Mouse (Mus musculus) embryonic facial prominence, embryonic 11.5 days (tissue): ENCODE measurements at regions not wholly inside any gene's neighbourhood (a gene's known extent, or its start where the extent isn't known, plus 50 kb on each side); places are given as distances from the start of the nearest gene placed in this dataset.
A peak's percentile ranks its signal among the peaks of the same experiment; 100 is the strongest.

ENCODE experiments used
- ATAC-seq: fragments of 200-750 bp; cut with Nextera tagmentation; replicated peaks from 2 replicates; pipeline ENCODE4 v1.8.0; 2017; ENCODE audit warnings: low read depth; ENCODE audit not compliant: insufficient number of reproducible peaks, low FRiP score, low TSS enrichment
- DNase-seq: peaks from one replicate; pipeline ENCODE4 v3.0.0-alpha.2; 2015; ENCODE audit warnings: low spot score
- H3K27ac ChIP-seq: fragments of 300-500 bp; sonication (generic); replicated peaks from 2 replicates; pipeline ENCODE4 v1.5.1; 2014; ENCODE audit warnings: mild to moderate bottlenecking, low read depth, low read length, control low read depth
- H3K27me3 ChIP-seq: fragments of 300-500 bp; sonication (generic); 2 replicates; pipeline ENCODE4 v1.6.1; 2014; ENCODE audit warnings: mild to moderate bottlenecking, low read length, moderate library complexity, mixed read lengths; ENCODE audit not compliant: control insufficient read depth, insufficient read depth
- H3K36me3 ChIP-seq: fragments of 300-500 bp; sonication (generic); replicated peaks from 2 replicates; pipeline ENCODE4 v1.6.1; 2014; ENCODE audit warnings: low read depth, mild to moderate bottlenecking, low read length, moderate library complexity, mixed read lengths; ENCODE audit not compliant: control insufficient read depth, insufficient read depth
- H3K4me1 ChIP-seq: fragments of 300-500 bp; sonication (generic); 2 replicates; pipeline ENCODE4 v1.6.1; 2014; ENCODE audit warnings: low read length, mixed read lengths; ENCODE audit not compliant: control insufficient read depth, insufficient read depth
- H3K4me2 ChIP-seq: fragments of 300-500 bp; sonication (generic); 2 replicates; pipeline ENCODE4 v1.6.1; 2014; ENCODE audit warnings: low read depth, mild to moderate bottlenecking, control low read depth, low read length, moderate library complexity
- H3K4me3 ChIP-seq: fragments of 300-500 bp; sonication (generic); 2 replicates; pipeline ENCODE4 v1.5.1; 2014; ENCODE audit warnings: low read depth, low read length, control low read depth
- H3K9ac ChIP-seq: fragments of 300-500 bp; sonication (generic); replicated peaks from 2 replicates; pipeline ENCODE4 v1.6.1; 2014; ENCODE audit warnings: mild to moderate bottlenecking, control low read depth, low read length
- H3K9me3 ChIP-seq: fragments of 300-500 bp; sonication (generic); replicated peaks from 2 replicates; pipeline ENCODE4 v1.6.1; 2016; ENCODE audit warnings: mild to moderate bottlenecking, low read length, inconsistent platforms, mixed read lengths; ENCODE audit not compliant: control insufficient read depth
- WGBS: fragments of 180-500 bp; shearing (Covaris S2); extraction: QIAGEN DNeasy Blood & Tissue Kit; methylation state at CpG from one replicate; pipeline ENCODE4 v1.1.7; 2014; 5-methylcytosine and 5-hydroxymethylcytosine counted together

GRCm38 (mm10) chr2:92830134-92830533 is 84.8 kb upstream of the Syt13 start:
- no peaks in the 10 kb centered on the region for H3K36me3 ChIP-seq
- no peak overlapping the region for H3K4me3 ChIP-seq
- no peaks in the 10 kb centered on the region for H3K9me3 ChIP-seq
- 77% methylated on average over 2 of the region's 2 CpGs for WGBS
- ATAC-seq, result no peak
- no peak overlapping the region for H3K27ac ChIP-seq
- no peak overlapping the region for H3K9ac ChIP-seq
- no peak overlapping the region for H3K4me2 ChIP-seq
- no peaks in the 10 kb centered on the region for H3K27me3 ChIP-seq
- peaks cover 4% of the 10 kb centered on the region for H3K4me1 ChIP-seq
- no peak for DNase-seq

- DNase-seq (no peak), ATAC-seq (no peak)
- WGBS, result 71% methylated on average over 7 of the region's 7 CpGs
These were observed 83.1 kb upstream of the Syt13 start for GRCm38 (mm10) chr2:92831784-92832183.

DNA sequence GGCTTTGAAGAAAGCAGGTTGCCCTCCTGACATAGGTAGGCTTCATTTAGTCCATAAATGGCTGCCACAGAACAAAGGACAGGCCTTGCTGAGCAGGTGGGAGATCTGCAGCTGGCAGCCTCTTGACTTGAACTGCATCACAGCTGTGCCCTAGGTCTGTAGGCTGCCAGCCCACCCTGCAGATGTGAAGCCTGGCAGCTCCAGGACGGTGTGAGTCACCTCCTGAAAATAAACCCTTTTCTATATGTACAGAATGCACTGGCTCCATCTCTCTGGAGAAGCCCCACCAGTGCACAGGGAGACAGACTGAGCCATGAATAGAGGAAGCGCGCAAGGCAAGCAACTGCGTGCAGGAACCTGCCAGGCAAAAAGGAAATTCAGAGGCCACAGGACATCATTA is 78.7 kb upstream of the Syt13 start:
- Histone ChIP-seq H3K4me1 (no peaks in the 10 kb centered on the region), H3K27me3 (no peaks in the 10 kb centered on the region), H3K36me3 (no peaks in the 10 kb centered on the region), H3K4me2 (no peak overlapping the region), H3K27ac (no peak overlapping the region; the same call in 1 of the 2 replicates), H3K9ac (no peak overlapping the region), H3K4me3 (no peak overlapping the region), H3K9me3 (no peaks in the 10 kb centered on the region)
- ATAC-seq (no peak), DNase-seq (no peak)
- WGBS, result 75% methylated on average over 4 of the region's 4 CpGs

More at GRCm38 (mm10) chr2:92831784-92832183, 83.1 kb upstream of the Syt13 start:
- no peaks in the 10 kb centered on the region for H3K36me3 ChIP-seq
- H3K27ac ChIP-seq, result no peak overlapping the region
- H3K27me3 ChIP-seq, result no peaks in the 10 kb centered on the region
- H3K4me3 ChIP-seq, result no peak overlapping the region
- H3K4me2 ChIP-seq, result no peak overlapping the region
- H3K9ac ChIP-seq, result no peak overlapping the region
- H3K9me3 ChIP-seq, result no peaks in the 10 kb centered on the region
- no peaks in the 10 kb centered on the region for H3K4me1 ChIP-seq

DNA sequence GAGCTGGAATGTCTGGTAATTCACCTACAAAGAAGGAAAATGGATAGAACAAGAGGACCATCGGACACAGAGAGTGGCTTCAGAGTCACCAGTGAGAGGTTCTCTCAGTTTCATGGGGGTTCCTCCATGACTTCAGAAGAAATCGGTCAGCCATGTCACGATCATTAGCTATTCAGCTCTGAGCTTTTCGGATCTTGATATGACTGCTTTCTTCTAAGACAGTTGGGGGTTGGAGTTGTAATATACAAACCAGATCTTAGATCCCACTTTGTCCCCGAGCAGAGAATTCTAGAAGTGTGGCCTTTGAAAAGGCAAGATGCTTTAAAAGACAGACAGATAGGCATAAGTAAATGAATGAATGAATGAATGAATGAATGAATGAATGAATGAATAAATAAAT is 76.9 kb upstream of the Syt13 start:
- Histone ChIP-seq H3K4me2 (no peak overlapping the region), H3K27me3 (no peaks in the 10 kb centered on the region), H3K4me1 (no peaks in the 10 kb centered on the region), H3K9me3 (no peaks in the 10 kb centered on the region), H3K9ac (no peak overlapping the region), H3K36me3 (no peaks in the 10 kb centered on the region), H3K27ac (no peak overlapping the region), H3K4me3 (no peak overlapping the region)
- WGBS, result 86% methylated on average over 5 of the region's 5 CpGs
- no peak for ATAC-seq
- DNase-seq, result no peak

- Histone ChIP-seq H3K27me3 (no peaks in the 10 kb centered on the region), H3K36me3 (no peaks in the 10 kb centered on the region), H3K4me2 (no peak overlapping the region), H3K9me3 (no peaks in the 10 kb centered on the region), H3K27ac (no peak overlapping the region), H3K4me3 (no peak overlapping the region), H3K9ac (no peak overlapping the region), H3K4me1 (no peaks in the 10 kb centered on the region)
- DNase-seq (peak; percentile 70), ATAC-seq (peak; percentile 56; the same call in 1 of the 2 replicates)
- WGBS, result 23% methylated on average over 4 of the region's 4 CpGs
These were observed 74.9 kb upstream of the Syt13 start for GRCm38 (mm10) chr2:92840009-92840408.

DNA sequence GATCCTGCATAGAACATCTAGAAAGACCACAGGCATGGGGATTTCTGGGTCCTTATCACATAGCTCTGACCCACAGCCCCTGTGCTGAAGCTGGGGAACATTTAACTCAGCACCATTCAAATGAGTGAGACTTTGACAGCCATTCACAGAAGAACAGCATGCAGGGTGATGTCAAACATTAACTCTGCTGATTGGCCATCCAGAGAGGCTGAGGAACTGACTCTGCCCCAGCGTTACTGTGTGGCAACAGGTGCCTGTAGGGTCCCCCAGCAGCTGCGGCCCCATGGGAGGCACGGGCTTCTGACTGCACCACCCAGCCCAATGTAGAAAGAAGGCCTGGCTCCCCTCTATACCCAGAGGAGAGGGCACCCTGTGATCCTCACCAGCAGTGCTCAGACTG is 73.3 kb upstream of the Syt13 start:
- 45% methylated on average over 3 of the region's 3 CpGs for WGBS
- Histone ChIP-seq H3K9me3 (no peaks in the 10 kb centered on the region), H3K9ac (no peak overlapping the region), H3K4me2 (no peak overlapping the region), H3K4me3 (no peak overlapping the region), H3K36me3 (no peaks in the 10 kb centered on the region), H3K27ac (no peak overlapping the region), H3K27me3 (no peaks in the 10 kb centered on the region), H3K4me1 (no peaks in the 10 kb centered on the region)
- DNase-seq (no peak), ATAC-seq (no peak)

GRCm38 (mm10) chr2:92845061-92845769 is 69.7 kb upstream of the Syt13 start:
- ATAC-seq (no peak; the same call in 1 of the 2 replicates), DNase-seq (no peak)
- no peaks in the 10 kb centered on the region for H3K36me3 ChIP-seq
- H3K4me3 ChIP-seq, result no peak overlapping the region
- no peaks in the 10 kb centered on the region for H3K27me3 ChIP-seq
- no peaks in the 10 kb centered on the region for H3K4me1 ChIP-seq
- H3K27ac ChIP-seq, result no peak overlapping the region
- H3K9ac ChIP-seq, result no peak overlapping the region
- no peaks in the 10 kb centered on the region for H3K9me3 ChIP-seq
- no peak overlapping the region for H3K4me2 ChIP-seq
- WGBS, result 34% methylated on average over 14 of the region's 14 CpGs

DNA sequence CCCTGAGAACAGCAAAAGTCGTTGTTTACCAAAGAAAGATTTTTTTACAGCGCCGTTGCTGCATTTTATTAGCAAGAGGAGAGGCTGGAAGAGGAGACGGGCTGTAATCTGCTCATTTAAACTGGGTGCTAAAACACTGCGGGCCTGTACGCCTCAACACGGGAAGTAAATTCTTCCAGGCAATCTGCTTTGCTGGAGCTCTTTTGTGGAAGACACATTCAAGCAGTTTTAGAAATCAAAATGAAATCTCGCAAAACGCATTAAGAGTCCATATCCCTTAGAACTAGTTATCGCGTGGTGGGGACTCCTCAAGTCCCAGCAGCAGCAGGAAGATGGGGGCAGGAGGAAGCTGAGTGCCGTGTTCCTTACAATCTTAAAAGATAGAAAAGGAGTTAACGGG is 65.9 kb upstream of the Syt13 start:
- no peaks in the 10 kb centered on the region for H3K27me3 ChIP-seq
- no peak overlapping the region for H3K4me3 ChIP-seq
- 75% methylated on average over 13 of the region's 13 CpGs for WGBS
- DNase-seq, result no peak
- H3K27ac ChIP-seq, result no peak overlapping the region
- no peak for ATAC-seq
- H3K9ac ChIP-seq, result no peak overlapping the region
- no peaks in the 10 kb centered on the region for H3K36me3 ChIP-seq
- H3K4me1 ChIP-seq, result no peaks in the 10 kb centered on the region
- no peak overlapping the region for H3K4me2 ChIP-seq
- no peaks in the 10 kb centered on the region for H3K9me3 ChIP-seq
